Mouse (Mus musculus): ENCODE measurements at regions not wholly inside any gene's neighbourhood (a gene's known extent, or its start where the extent isn't known, plus 50 kb on each side); places are given as distances from the start of the nearest gene placed in this dataset.

DNA sequence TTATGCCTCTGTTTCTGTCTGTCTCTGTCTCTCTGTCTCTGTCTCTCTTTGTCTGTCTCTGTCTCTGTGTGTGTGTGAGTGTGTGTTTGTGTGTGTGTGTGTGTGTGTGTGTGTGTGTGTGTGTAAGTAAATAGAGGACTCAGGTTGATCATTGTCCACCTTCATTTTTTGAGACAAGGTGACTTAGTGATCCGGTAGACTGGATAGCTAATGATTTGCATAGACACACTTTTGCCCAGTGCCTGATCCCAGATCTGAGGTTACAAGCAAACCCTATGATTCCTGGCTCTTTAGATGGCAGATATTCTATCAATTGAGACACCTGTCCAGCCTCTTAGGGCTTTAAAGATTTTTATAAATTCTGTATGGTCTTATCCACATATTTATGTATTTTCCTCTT lies 706.9 kb upstream of the Apob start:
- TF ChIP-seq POLR2A (IDR thresholded peaks at IDR 0.05; ENCODE audit: low read depth, low read length) (no peak), CTCF (conservative IDR thresholded peaks at IDR 0.05; ENCODE audit: insufficient read depth, insufficient read length, low read depth, low read length) (no peak)

Measured in kidney, adult 2 months (tissue).